Mouse (Mus musculus): Measurements from ENCODE around the gene Wfdc15b. TPM values are rescaled to one million over a fixed set of nuclear protein-coding genes. Genes with fewer than 3 reads are reported as not detected.
A peak's percentile ranks its signal among the peaks of the same experiment; 100 is the strongest.

Wfdc15b gene
- total RNA-seq, 1 experiment from 2014 or later: not detected

GRCm38 (mm10) chr2:164180124-164180523 is 41.3 kb downstream of the Wfdc15b start:
- peak; percentile 43 for DNase-seq

- DNase-seq: no peak
Observed at GRCm38 (mm10) chr2:164177831-164178230, 43.6 kb downstream of the Wfdc15b start.

- no peak for DNase-seq
Observed at GRCm38 (mm10) chr2:164175850-164176249, 45.6 kb downstream of the Wfdc15b start.

- no peak for DNase-seq
Observed at GRCm38 (mm10) chr2:164174649-164175395, 46.6 kb downstream of the Wfdc15b start.

GRCm38 (mm10) chr2:164173394-164173793 is 48.1 kb downstream of the Wfdc15b start:
- DNase-seq: peak; percentile 24

GRCm38 (mm10) chr2:164170902-164171301 is 50.6 kb downstream of the Wfdc15b start, which contains the start of gene Kcns1:
Gene Kcns1, minus strand, starts transcription at chr2:164171113.
- DNase-seq: no peak

GRCm38 (mm10) chr2:164170326-164170725 is 51.1 kb downstream of the Wfdc15b start:
- no peak for DNase-seq

- DNase-seq: no peak
Observed at GRCm38 (mm10) chr2:164168571-164168946, 52.9 kb downstream of the Wfdc15b start.

- DNase-seq: no peak
Observed at GRCm38 (mm10) chr2:164167752-164168570, 53.5 kb downstream of the Wfdc15b start.

- DNase-seq: no peak
Observed at GRCm38 (mm10) chr2:164164941-164165340, 56.5 kb downstream of the Wfdc15b start.

Other genes with a start within 250 kb of the Wfdc15b start
- 241 TPM in 2 replicates for gene Ywhab, start 226.7 kb downstream of the Wfdc15b start, total RNA-seq (2021)
- gene Pabpc1l, start 196.2 kb downstream of the Wfdc15b start, total RNA-seq (2021): 0.48 and 2.2 TPM in 2 replicates
- gene Stk4, start 151.3 kb downstream of the Wfdc15b start, total RNA-seq (2021): 34.7 and 42.5 TPM in 2 replicates
- 44.3 and 46.8 TPM in 2 replicates for gene Tomm34, start 150.5 kb downstream of the Wfdc15b start, total RNA-seq (2021)
- not detected in 2 replicates for gene Kcns1, start 50.5 kb downstream of the Wfdc15b start, total RNA-seq (2021)
- not detected in 2 replicates for gene Wfdc5, start 38.9 kb downstream of the Wfdc15b start, total RNA-seq (2021)
- 2.6 TPM in 1 of 2 replicates, not detected in the other for gene Wfdc12, start 31.1 kb downstream of the Wfdc15b start, total RNA-seq (2021)
- gene Wfdc15a, start 21.5 kb downstream of the Wfdc15b start, total RNA-seq (2021): not detected in 2 replicates
- not detected in 2 replicates for gene Svs2, start 16.8 kb upstream of the Wfdc15b start, total RNA-seq (2021)
- not detected in 2 replicates for gene Svs3b, start 35.0 kb upstream of the Wfdc15b start, total RNA-seq (2021)
- not detected in 2 replicates for gene Svs4, start 56.8 kb upstream of the Wfdc15b start, total RNA-seq (2021)
- not detected in 2 replicates for gene Svs3a, start 67.6 kb upstream of the Wfdc15b start, total RNA-seq (2021)
- not detected in 2 replicates for gene Svs6, start 95.1 kb upstream of the Wfdc15b start, total RNA-seq (2021)
- 0.73 and 3.9 TPM in 2 replicates for gene Svs5, start 111.1 kb upstream of the Wfdc15b start, total RNA-seq (2021)
- gene Slpi, start 167.4 kb upstream of the Wfdc15b start, total RNA-seq (2021): 5.2 and 7.9 TPM in 2 replicates
- not detected in 2 replicates for gene Rbpjl, start 181.5 kb upstream of the Wfdc15b start, total RNA-seq (2021)
- gene Matn4, start 183.5 kb upstream of the Wfdc15b start, total RNA-seq (2021): 0.73 and 1.3 TPM in 2 replicates
- gene Sdc4, start 222.2 kb upstream of the Wfdc15b start, total RNA-seq (2021): 75.1 and 82.0 TPM in 2 replicates
- gene Sys1, start 235.3 kb upstream of the Wfdc15b start, total RNA-seq (2021): 27.0 and 30.0 TPM in 2 replicates
- 4.0 TPM in 1 of 2 replicates, not detected in the other for gene Gm20458, start 239.3 kb upstream of the Wfdc15b start, total RNA-seq (2021)

Data from adrenal gland, postnatal 25 days (tissue).